Mouse (Mus musculus): ENCODE measurements around the gene Tube1.

The Tube1 gene

GRCm38 (mm10) chr10:39133462-39134310, at the start of gene Tube1, which contains the start of gene Fam229b:
TSS of gene Tube1 (plus strand) at chr10:39133976.
TSS of gene Fam229b (minus strand) at chr10:39133914.
- peak; percentile 95 to 96 for DNase-seq (ENCODE audit: low spot score in 2 of 2)

GRCm38 (mm10) chr10:39096981-39097380, 36.8 kb upstream of the Tube1 start:
- DNase-seq (ENCODE audit: low spot score in 2 of 2): peak; percentile 36 to 40

- no peak for DNase-seq (ENCODE audit: low spot score in 2 of 2)
Measured at GRCm38 (mm10) chr10:39098746-39099145, 35.0 kb upstream of the Tube1 start.

- no peak for DNase-seq (ENCODE audit: low spot score in 2 of 2)
Measured at GRCm38 (mm10) chr10:39104803-39105449, 28.9 kb upstream of the Tube1 start.

- DNase-seq (ENCODE audit: low spot score in 2 of 2): no peak
Measured at GRCm38 (mm10) chr10:39106413-39106812, 27.4 kb upstream of the Tube1 start.

- no peak for DNase-seq (ENCODE audit: low spot score in 2 of 2)
Measured at GRCm38 (mm10) chr10:39106935-39107334, 26.8 kb upstream of the Tube1 start.

- DNase-seq (ENCODE audit: low spot score in 2 of 2): no peak
Measured at GRCm38 (mm10) chr10:39108837-39109488, 24.8 kb upstream of the Tube1 start.

GRCm38 (mm10) chr10:39109489-39109874, 24.3 kb upstream of the Tube1 start:
- no peak for DNase-seq (ENCODE audit: low spot score in 2 of 2)

- no peak for DNase-seq (ENCODE audit: low spot score in 2 of 2)
Measured at GRCm38 (mm10) chr10:39121412-39121811, 12.4 kb upstream of the Tube1 start.

- no peak for DNase-seq (ENCODE audit: low spot score in 2 of 2)
Measured at GRCm38 (mm10) chr10:39137766-39138165, 4.0 kb downstream of the Tube1 start.

- no peak for DNase-seq (ENCODE audit: low spot score in 2 of 2)
Measured at GRCm38 (mm10) chr10:39138761-39139160, 5.0 kb downstream of the Tube1 start.

GRCm38 (mm10) chr10:39140843-39141242, 7.1 kb downstream of the Tube1 start:
- no peak for DNase-seq (ENCODE audit: low spot score in 2 of 2)

- DNase-seq (ENCODE audit: low spot score in 2 of 2): no peak
Measured at GRCm38 (mm10) chr10:39141401-39141800, 7.6 kb downstream of the Tube1 start.

- no peak for DNase-seq (ENCODE audit: low spot score in 2 of 2)
Measured at GRCm38 (mm10) chr10:39142216-39142615, 8.4 kb downstream of the Tube1 start.

- DNase-seq (ENCODE audit: low spot score in 2 of 2): no peak
Measured at GRCm38 (mm10) chr10:39156719-39157118, 22.9 kb downstream of the Tube1 start.

- DNase-seq (ENCODE audit: low spot score in 2 of 2): no peak
Measured at GRCm38 (mm10) chr10:39157321-39157720, 23.5 kb downstream of the Tube1 start.

- DNase-seq (ENCODE audit: low spot score in 2 of 2): no peak
Measured at GRCm38 (mm10) chr10:39158306-39158705, 24.5 kb downstream of the Tube1 start.

GRCm38 (mm10) chr10:39161406-39161805, 27.6 kb downstream of the Tube1 start:
- no peak for DNase-seq (ENCODE audit: low spot score in 2 of 2)

- no peak for DNase-seq (ENCODE audit: low spot score in 2 of 2)
Measured at GRCm38 (mm10) chr10:39162666-39163484, 29.1 kb downstream of the Tube1 start.

- DNase-seq (ENCODE audit: low spot score in 2 of 2): no peak
Measured at GRCm38 (mm10) chr10:39163694-39164093, 29.9 kb downstream of the Tube1 start, which contains the start of gene Ccn6. TSS of gene Ccn6 (minus strand) at chr10:39163794.

GRCm38 (mm10) chr10:39165632-39166115, 31.9 kb downstream of the Tube1 start:
- DNase-seq (ENCODE audit: low spot score in 2 of 2): peak; percentile 64 to 74
